ENCODE assay signal across 26 mouse cellular contexts in genomic region chr6:134217747-134218146, GRCm38 (mm10).
DNase-seq lines count a peak whose midpoint lies in the region; ATAC-seq lines count a peak whose summit lies in the region.
"Had no signal": no experiment of that assay in that cellular context is flagged by ENCODE, and none has a peak within 500 bp of the region (broad histone marks: within the 10 kb centered on the region; RNA-seq: fewer than 3 reads in every experiment).

No protein-coding gene starts in this region.

- H3K27me3 ChIP-seq in hindbrain, embryonic 13.5 days: no peaks in the 10 kb centered on the region
- H3K27me3 ChIP-seq: forebrain, embryonic 12.5 days; heart, embryonic 13.5 days; limb, embryonic 15.5 days; liver, embryonic 13.5 days; midbrain, embryonic 15.5 days had no signal

- no peak overlapping the region for H3K4me2 ChIP-seq in hindbrain, embryonic 13.5 days
- H3K4me2 ChIP-seq: forebrain, embryonic 12.5 days; heart, embryonic 13.5 days; limb, embryonic 15.5 days; liver, embryonic 13.5 days; midbrain, embryonic 15.5 days had no signal

- whole genome bisulfite sequencing in hindbrain, embryonic 13.5 days: 96% methylated on average over 6 of the region's 6 CpGs

- H3K27ac ChIP-seq in hindbrain, embryonic 13.5 days: no peak overlapping the region
- H3K27ac ChIP-seq: forebrain, embryonic 12.5 days; heart, embryonic 13.5 days; limb, embryonic 10.5 days; liver, embryonic 13.5 days; midbrain, embryonic 10.5 days; midbrain, embryonic 15.5 days had no signal

- no peaks in the 10 kb centered on the region for H3K9me3 ChIP-seq in hindbrain, embryonic 13.5 days
- H3K9me3 ChIP-seq: forebrain, embryonic 12.5 days; heart, embryonic 13.5 days; limb, embryonic 10.5 days; limb, embryonic 15.5 days; liver, embryonic 13.5 days; midbrain, embryonic 10.5 days; midbrain, embryonic 15.5 days had no signal

- H3K36me3 ChIP-seq in hindbrain, embryonic 13.5 days: no peaks in the 10 kb centered on the region
- H3K36me3 ChIP-seq: forebrain, embryonic 12.5 days; midbrain, embryonic 15.5 days had no signal

- ATAC-seq in hindbrain, embryonic 13.5 days (ENCODE audit: low FRiP score): no peak
- ATAC-seq: hindbrain, embryonic 16.5 days; lung, postnatal 0 days; midbrain, embryonic 15.5 days had no signal

- no peak overlapping the region for H3K4me3 ChIP-seq in hindbrain, embryonic 13.5 days
- H3K4me3 ChIP-seq: forebrain, embryonic 12.5 days; heart, embryonic 13.5 days; limb, embryonic 10.5 days; limb, embryonic 15.5 days; liver, embryonic 13.5 days; midbrain, embryonic 10.5 days; midbrain, embryonic 15.5 days had no signal

- no peak overlapping the region for H3K9ac ChIP-seq in hindbrain, embryonic 13.5 days
- H3K9ac ChIP-seq: forebrain, embryonic 12.5 days; forebrain, postnatal 0 days; heart, embryonic 13.5 days; limb, embryonic 15.5 days; liver, embryonic 13.5 days; midbrain, embryonic 15.5 days had no signal

- H3K4me1 ChIP-seq in hindbrain, embryonic 13.5 days (replicated peaks): peaks cover 16% of the 10 kb centered on the region
- H3K4me1 ChIP-seq: limb, embryonic 10.5 days had no signal

- peak; percentile 79 to 84 for DNase-seq in adrenal gland, adult (ENCODE audit: inconsistent age in 2 of 2, low spot score in 1 of 2)
- DNase-seq in adrenal gland, postnatal 4 days (ENCODE audit: low spot score in 2 of 2): no peak
- peak; percentile 44 for DNase-seq in lung, postnatal 36 days
- no peak for DNase-seq in lung, postnatal 4 days
- peak; percentile 68 to 73 for DNase-seq in adrenal gland, postnatal 36 days
- DNase-seq in layer of hippocampus, adult 18-20 months (ENCODE audit: low spot score in 2 of 2): no peak
- no peak for DNase-seq in ovary, postnatal 10 days (ENCODE audit: low spot score)
- DNase-seq: cerebellum, adult 18-20 months; cerebellum, postnatal 10 days; heart, postnatal 10 days; kidney, adult 9 months; kidney, postnatal 10 days; layer of hippocampus, adult 9-11 months; liver, embryonic 13.5 days; lung, adult 18-20 months; right cerebral cortex, postnatal 4 days had no signal

Comparison
In these comparisons a context has a peak if more than half of its experiments do, and no peak if none do; other contexts are left out.
1. DNase-seq: peak in adrenal gland, adult (2 of 2), lung, postnatal 36 days (single experiment) and adrenal gland, postnatal 36 days (2 of 2); none in adrenal gland, postnatal 4 days (0 of 2), lung, postnatal 4 days (0 of 2), layer of hippocampus, adult 18-20 months (0 of 2) and ovary, postnatal 10 days (single experiment).